Mouse (Mus musculus) heart, embryonic 14.5 days (tissue): Measurements from ENCODE around the gene Atp5f1. TPM values are rescaled to one million over a fixed set of nuclear protein-coding genes. Genes with fewer than 3 reads are reported as not detected.
A peak's percentile ranks its signal among the peaks of the same experiment; 100 is the strongest.

ENCODE experiments used
- ATAC-seq: fragments of 200-750 bp; cut with Nextera tagmentation; 2 replicates; pipeline ENCODE4 v1.8.0; 2017; ENCODE audit warnings: low read depth, moderate TSS enrichment; ENCODE audit not compliant: insufficient number of reproducible peaks, insufficient read depth, low FRiP score
- H3K27ac ChIP-seq, 2 experiments: fragments of 200-500 bp in 1 of 2; fragments of 300-500 bp in 1 of 2; sonication (generic) in 1 of 2; replicated peaks in 1 of 2; 2 replicates each; pipeline ENCODE4 v1.5.1; 2012 to 2014; ENCODE audit warnings: low read depth in 2 of 2, low read length in 2 of 2, control low read depth in 1 of 2, mild to moderate bottlenecking in 1 of 2, mixed read lengths in 1 of 2; ENCODE audit not compliant: control insufficient read depth in 1 of 2, insufficient read depth in 1 of 2
- H3K27me3 ChIP-seq: fragments of 300-500 bp; sonication (generic); 2 replicates; pipeline ENCODE4 v1.6.1; 2014; ENCODE audit warnings: mild to moderate bottlenecking, low read length, control low read depth; ENCODE audit not compliant: control insufficient read depth, insufficient read depth
- H3K36me3 ChIP-seq: fragments of 300-500 bp; sonication (generic); 2 replicates; pipeline ENCODE4 v1.6.1; 2014; ENCODE audit warnings: mild to moderate bottlenecking, control low read depth, low read length, mixed read lengths; ENCODE audit not compliant: control insufficient read depth, insufficient read depth
- H3K4me1 ChIP-seq, 2 experiments: fragments of 200-500 bp in 1 of 2; fragments of 300-500 bp in 1 of 2; sonication (generic) in 1 of 2; 2 replicates each; pipeline ENCODE4 v1.6.1; 2012 to 2014; ENCODE audit warnings: low read length in 2 of 2, control low read depth in 1 of 2, mixed read lengths in 1 of 2; ENCODE audit not compliant: control insufficient read depth in 2 of 2, insufficient read depth in 2 of 2
- H3K4me2 ChIP-seq: fragments of 300-500 bp; sonication (generic); 2 replicates; pipeline ENCODE4 v1.6.1; 2014; ENCODE audit warnings: mild to moderate bottlenecking, low read length
- H3K4me3 ChIP-seq, 2 experiments: fragments of 200-500 bp in 1 of 2; fragments of 300-500 bp in 1 of 2; sonication (generic) in 1 of 2; 2 replicates each; pipeline ENCODE4 v1.5.1; 2012 to 2014; ENCODE audit warnings: low read length in 2 of 2, mild to moderate bottlenecking in 2 of 2, control low read depth in 1 of 2, low read depth in 1 of 2, moderate library complexity in 1 of 2; ENCODE audit not compliant: control insufficient read depth in 1 of 2, insufficient read depth in 1 of 2
- H3K9ac ChIP-seq: fragments of 300-500 bp; sonication (generic); 2 replicates; pipeline ENCODE4 v1.6.1; 2014; ENCODE audit warnings: mild to moderate bottlenecking, low read length
- H3K9me3 ChIP-seq: fragments of 300-500 bp; sonication (generic); 2 replicates; pipeline ENCODE4 v1.6.1; 2016; ENCODE audit warnings: low read length, control low read depth; ENCODE audit not compliant: control insufficient read depth
- WGBS: fragments of 180-500 bp; shearing (Covaris S2); extraction: QIAGEN DNeasy Blood & Tissue Kit; methylation state at CpG from one replicate; pipeline ENCODE4 v1.1.7; 2014; 5-methylcytosine and 5-hydroxymethylcytosine counted together
- polyA plus RNA-seq: library from polyadenylated mRNA; unstranded; fragments of >200 nt; fragmentation: Nextera tagmentation; extraction: Ambion mirVana; gene quantifications from 2 replicates; pipeline ENCODE4 v1.2.1, GENCODE M21; 2014

The Atp5f1 gene
- polyA plus RNA-seq, 1 experiment from 2014 or later: 907 TPM

DNA sequence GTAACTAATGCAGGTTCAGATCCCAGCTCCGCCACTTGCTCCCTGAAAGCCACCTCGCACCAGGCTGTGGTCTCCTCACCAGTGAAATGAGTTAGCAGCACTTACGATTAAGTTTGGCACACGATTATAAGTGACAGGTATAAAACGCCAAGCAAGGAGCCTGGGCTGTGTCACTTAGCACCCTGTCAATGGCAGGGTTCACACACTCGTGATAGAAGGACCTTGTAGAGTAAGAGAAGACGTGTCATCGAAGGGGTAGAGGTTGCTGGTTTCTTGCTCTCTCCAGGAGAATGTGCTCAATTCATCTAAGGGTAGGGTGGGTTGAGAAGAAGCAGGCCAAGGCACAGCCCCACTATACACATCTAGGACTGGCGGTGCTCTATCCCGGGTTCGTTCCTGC, 61.0 kb downstream of the Atp5f1 start:
- Histone ChIP-seq H3K9ac (no peak overlapping the region), H3K27ac (peak overlapping the region in 1 of 2 experiments; percentile 31; a peak in 1 of 4 replicates), H3K9me3 (no peaks in the 10 kb centered on the region), H3K36me3 (no peaks in the 10 kb centered on the region), H3K4me2 (no peak overlapping the region), H3K4me1 (peaks cover 23% of the 10 kb centered on the region in 2 experiments), H3K27me3 (peaks cover 9% of the 10 kb centered on the region), H3K4me3 (no peak overlapping the region)
- peak; percentile 20; the same call in 1 of the 2 replicates for ATAC-seq
- WGBS: 29% methylated on average over 11 of the region's 11 CpGs

DNA sequence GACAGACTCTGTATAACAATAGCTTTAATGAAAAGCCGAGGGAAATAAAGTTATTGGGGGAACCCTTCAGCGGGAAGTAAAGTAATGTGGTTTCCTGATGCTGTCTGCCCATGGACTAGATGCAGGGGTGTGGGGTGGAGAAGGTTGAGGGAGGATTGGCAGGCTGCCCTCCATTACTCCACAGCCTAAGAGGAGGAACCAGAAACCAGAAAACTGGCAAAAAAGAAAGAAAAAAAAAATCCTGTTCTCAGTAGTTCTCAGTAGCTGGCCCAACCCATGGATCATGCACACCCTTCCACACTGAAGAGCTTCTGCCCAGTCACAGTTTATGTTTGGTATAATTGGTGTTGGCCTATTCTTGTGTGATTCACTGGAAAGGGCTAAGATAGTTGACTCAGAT, 61.6 kb downstream of the Atp5f1 start:
- WGBS: 84% methylated on average over 2 of the region's 2 CpGs
- Histone ChIP-seq H3K4me1 (peaks cover 24 to 25% of the 10 kb centered on the region in 2 experiments), H3K4me3 (no peak overlapping the region), H3K4me2 (no peak overlapping the region), H3K27ac (no peak overlapping the region), H3K9ac (no peak overlapping the region), H3K27me3 (peaks cover 9% of the 10 kb centered on the region), H3K36me3 (no peaks in the 10 kb centered on the region), H3K9me3 (no peaks in the 10 kb centered on the region)
- no peak for ATAC-seq

DNA sequence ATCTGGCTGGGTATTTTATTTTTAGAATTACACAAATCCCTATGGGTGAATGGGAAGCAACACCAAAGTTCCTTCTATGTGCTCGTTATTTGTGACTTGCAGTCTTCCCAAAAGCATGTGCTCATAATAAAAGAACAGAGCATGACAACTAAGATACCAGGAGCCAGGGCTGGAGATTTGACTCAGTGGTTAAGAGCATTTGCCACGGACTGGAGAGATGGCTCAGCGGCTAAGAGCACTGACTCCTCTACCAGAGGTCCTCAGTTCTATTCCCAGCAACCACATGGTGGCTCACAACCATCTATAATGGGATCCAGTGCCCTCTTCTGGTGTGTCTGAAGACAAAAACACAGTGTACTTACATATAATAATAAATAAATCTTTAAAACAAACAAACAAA, 63.1 kb downstream of the Atp5f1 start:
- 88% methylated on average over 3 of the region's 3 CpGs for WGBS
- no peak overlapping the region for H3K27ac ChIP-seq

DNA sequence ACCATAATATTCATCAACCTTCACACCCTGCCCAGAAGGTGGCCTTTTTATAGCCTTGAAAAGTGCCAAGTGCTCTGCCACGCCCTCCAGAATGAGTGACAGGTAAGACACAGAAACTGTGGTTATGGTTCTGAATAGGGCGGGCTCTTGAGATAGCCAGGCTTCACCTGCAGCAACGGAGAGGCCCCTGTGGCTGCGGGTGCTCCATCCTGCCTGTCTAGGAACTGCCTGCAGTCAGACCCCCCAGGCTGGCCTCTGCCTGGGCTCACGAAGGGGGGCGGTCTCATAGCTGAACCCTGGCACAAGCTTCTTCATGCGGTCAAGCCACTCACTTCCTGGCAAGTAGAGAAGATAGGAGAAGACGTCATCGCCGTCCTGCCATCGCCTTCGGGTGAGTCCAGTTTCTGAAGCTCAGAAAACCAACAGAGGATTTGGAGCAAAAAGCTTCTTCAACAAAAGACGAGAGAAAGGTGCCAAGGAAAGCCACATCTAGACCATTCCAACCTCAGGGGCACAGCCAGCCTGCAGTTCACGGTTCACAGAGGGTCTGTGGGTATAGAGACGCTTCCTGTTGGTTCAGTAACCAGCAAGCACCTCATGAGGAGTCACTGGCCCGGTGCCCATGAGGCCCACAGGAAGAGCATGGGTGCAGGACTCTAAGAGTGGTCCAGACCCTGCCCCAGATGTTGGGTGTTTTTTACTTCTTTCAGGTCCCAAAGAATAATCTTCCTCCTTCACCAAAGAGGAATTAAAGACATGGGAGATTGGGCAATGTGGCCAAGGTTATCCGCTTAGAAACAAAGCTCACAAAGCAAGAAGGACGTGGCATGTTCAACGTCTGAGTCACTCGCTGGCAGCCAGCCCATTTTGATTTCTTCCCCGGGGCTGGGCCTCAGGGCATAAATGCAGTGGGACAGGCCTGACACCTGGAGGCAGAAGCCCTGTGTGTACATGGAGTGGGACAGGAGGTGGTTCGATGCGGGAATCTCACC, 65.0 kb downstream of the Atp5f1 start:
- WGBS: 46% methylated on average over 23 of the region's 23 CpGs
- Histone ChIP-seq H3K9ac (no peak overlapping the region), H3K36me3 (no peaks in the 10 kb centered on the region), H3K27me3 (peaks cover 3% of the 10 kb centered on the region; the same call in 1 of the 2 replicates), H3K4me2 (peak overlapping the region; percentile 26), H3K4me1 (peaks cover 39 to 53% of the 10 kb centered on the region in 2 experiments), H3K4me3 (no peak overlapping the region), H3K9me3 (no peaks in the 10 kb centered on the region), H3K27ac (peak overlapping the region; percentile 39 to 61)
- ATAC-seq: peak; percentile 75

More for the DNA sequence above, 63.1 kb downstream of the Atp5f1 start:
- peaks cover 37 to 39% of the 10 kb centered on the region in 2 experiments for H3K4me1 ChIP-seq
- no peak for ATAC-seq
- no peak overlapping the region for H3K4me3 ChIP-seq
- no peak overlapping the region for H3K4me2 ChIP-seq
- H3K27me3 ChIP-seq: peaks cover 9% of the 10 kb centered on the region
- H3K36me3 ChIP-seq: no peaks in the 10 kb centered on the region
- no peak overlapping the region for H3K9ac ChIP-seq
- H3K9me3 ChIP-seq: no peaks in the 10 kb centered on the region

DNA sequence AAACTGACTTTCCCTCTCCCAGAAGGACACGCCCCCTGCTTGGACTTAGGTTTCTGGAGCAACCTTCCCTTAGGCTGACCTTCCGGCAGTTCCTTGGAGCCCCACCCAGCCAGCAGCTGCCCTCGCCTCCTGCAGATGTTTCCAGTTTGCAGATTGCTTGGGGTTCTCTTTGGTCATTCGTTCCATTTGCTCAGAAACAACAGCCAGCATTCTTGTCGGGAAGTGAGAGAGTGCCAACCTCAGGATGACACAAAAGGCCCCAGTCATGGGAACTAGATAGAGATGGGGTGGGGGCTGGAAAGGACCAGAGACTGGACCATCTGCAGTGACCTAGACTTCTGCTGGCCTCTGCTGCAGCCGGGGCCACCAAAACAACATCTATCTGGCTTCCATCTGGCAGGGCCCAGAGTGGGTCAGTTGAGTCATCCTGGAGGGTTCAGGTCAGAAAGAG, 65.9 kb downstream of the Atp5f1 start:
- no peaks in the 10 kb centered on the region for H3K36me3 ChIP-seq
- no peak overlapping the region for H3K4me3 ChIP-seq
- no peak overlapping the region for H3K4me2 ChIP-seq
- 56% methylated on average over 6 of the region's 6 CpGs for WGBS
- H3K27ac ChIP-seq: peak overlapping the region; percentile 6 to 61; a peak in 3 of 4 replicates
- no peak for ATAC-seq
- H3K9me3 ChIP-seq: no peaks in the 10 kb centered on the region
- no peak overlapping the region for H3K9ac ChIP-seq
- peaks cover 34 to 46% of the 10 kb centered on the region in 2 experiments for H3K4me1 ChIP-seq
- H3K27me3 ChIP-seq: peaks cover 3% of the 10 kb centered on the region; the same call in 1 of the 2 replicates

Other genes starting within 250 kb of the Atp5f1 start
- 66.9 and 77.3 TPM in 2 replicates for gene Rap1a, start 158.8 kb downstream of the Atp5f1 start, polyA plus RNA-seq
- gene Adora3, start 89.2 kb downstream of the Atp5f1 start, polyA plus RNA-seq: not detected in 2 replicates
- gene Tmigd3, start 89.2 kb downstream of the Atp5f1 start, polyA plus RNA-seq: 0.26 and 0.41 TPM in 2 replicates
- gene I830077J02Rik, start 27.4 kb downstream of the Atp5f1 start, polyA plus RNA-seq: 1.5 and 1.8 TPM in 2 replicates
- gene Wdr77, start 730 bp downstream of the Atp5f1 start, polyA plus RNA-seq: 83.4 and 91.9 TPM in 2 replicates
- 1.2 and 1.8 TPM in 2 replicates for gene Ovgp1, start 13.6 kb upstream of the Atp5f1 start, polyA plus RNA-seq
- not detected in 2 replicates for gene Pifo, start 54.5 kb upstream of the Atp5f1 start, polyA plus RNA-seq
- 0.34 TPM in 1 of 2 replicates, not detected in the other for gene Chil5, start 72.7 kb upstream of the Atp5f1 start, polyA plus RNA-seq
- gene Chia1, start 153.1 kb upstream of the Atp5f1 start, polyA plus RNA-seq: 0.12 and 0.19 TPM in 2 replicates
- gene Chil3, start 207.5 kb upstream of the Atp5f1 start, polyA plus RNA-seq: not detected in 2 replicates